Mouse (Mus musculus) spleen, postnatal 4 days (tissue): ENCODE data around the gene Pten.
"Not testable (repeated sequence)": the region's sequence is repeated elsewhere in the genome, so short reads cannot be mapped to it uniquely, and the experiment has no call there.

Source experiments
- DNase-seq, 2 experiments: peaks; one replicate each; pipeline ENCODE4 v3.0.0; 2022; ENCODE audit warnings: low spot score in 2 of 2

Gene Pten

DNA sequence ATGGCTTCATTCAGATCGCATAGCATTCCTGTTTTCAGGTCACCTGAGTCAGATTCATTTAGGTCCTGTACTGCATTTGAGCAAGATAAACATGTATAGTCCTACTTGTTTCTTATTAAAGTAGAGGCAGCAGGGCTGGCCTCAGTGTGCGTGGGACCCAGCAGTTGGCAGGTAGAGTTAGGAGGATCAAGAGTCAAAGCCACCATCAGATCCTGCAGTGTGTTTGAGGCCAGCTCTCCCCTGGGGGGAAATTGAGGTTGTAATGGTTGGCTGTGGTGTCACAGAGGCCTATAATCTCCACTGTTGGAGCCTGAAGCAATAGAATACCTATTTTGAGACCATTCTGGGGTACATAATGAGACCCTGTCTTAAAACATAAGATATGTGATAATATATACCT, 50.3 kb downstream of the Pten start:
- DNase-seq, result no peak

DNA sequence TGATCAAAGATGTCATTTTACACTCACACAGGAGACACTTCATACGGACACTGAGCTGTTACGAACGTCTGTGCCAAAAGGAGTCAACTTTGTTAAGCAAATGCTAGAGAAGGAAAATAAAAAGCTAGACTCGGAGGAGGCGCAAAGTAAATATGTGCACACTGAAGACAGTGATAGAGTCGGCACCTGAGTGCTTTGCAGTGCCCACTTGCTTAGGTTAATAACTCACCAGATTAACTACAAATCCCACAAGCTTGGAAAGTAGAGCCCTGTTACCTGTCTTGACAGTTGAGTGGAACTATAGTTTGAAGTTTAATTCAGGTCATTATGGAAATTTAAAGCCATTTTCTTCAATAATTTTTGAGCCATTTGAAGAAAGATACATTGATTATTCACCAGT, 51.4 kb downstream of the Pten start:
- DNase-seq, result no peak

GRCm38 (mm10) chr19:32809117-32809516, 51.8 kb downstream of the Pten start:
- DNase-seq, result no peak

DNA sequence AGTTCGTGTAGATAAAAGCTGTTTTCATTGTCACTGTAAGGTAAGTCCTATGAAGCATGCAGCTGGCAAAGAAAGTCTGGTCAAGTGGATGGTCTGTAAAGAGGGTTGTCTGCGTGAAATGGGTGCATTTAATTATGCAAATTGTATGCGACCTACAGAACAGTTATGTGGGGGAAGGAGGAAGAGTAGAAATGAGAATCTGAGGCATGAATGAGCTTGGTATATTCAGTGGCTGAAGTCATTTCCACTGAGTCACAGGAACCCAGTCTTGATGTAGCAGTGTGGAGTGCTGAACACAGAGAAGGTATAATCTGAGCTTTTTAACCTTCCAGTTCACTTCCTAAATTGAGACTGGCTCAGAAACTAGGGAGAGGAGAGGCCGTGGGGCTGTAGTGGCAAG, 61.5 kb downstream of the Pten start:
- DNase-seq, result no peak

GRCm38 (mm10) chr19:32822959-32823358, 65.7 kb downstream of the Pten start:
- not testable (repeated sequence) for DNase-seq

GRCm38 (mm10) chr19:32826616-32827015, 69.3 kb downstream of the Pten start:
- DNase-seq, result no peak

DNA sequence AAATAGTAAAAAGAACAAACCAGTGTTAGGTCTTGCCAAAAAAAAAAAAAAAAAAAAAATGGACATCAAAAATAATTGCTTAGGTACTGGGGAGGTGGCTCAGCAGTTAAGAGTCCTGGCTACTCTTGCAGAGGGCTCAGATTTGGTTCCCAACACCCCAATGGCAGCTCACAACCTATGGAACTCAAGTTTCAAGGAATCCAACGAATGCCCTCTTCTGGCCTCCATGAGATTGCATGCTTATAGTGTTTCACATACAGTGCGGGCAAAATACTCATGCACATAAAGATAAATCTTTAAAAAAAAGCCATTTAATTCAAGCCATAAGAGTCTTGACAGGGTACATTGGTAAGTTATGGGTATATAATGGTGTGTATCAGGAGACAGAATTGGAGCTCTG, 72.6 kb downstream of the Pten start:
- DNase-seq, result no peak

GRCm38 (mm10) chr19:32831286-32831685, 74.0 kb downstream of the Pten start:
- no peak for DNase-seq

GRCm38 (mm10) chr19:32840491-32840890, 83.2 kb downstream of the Pten start:
- no peak for DNase-seq

DNA sequence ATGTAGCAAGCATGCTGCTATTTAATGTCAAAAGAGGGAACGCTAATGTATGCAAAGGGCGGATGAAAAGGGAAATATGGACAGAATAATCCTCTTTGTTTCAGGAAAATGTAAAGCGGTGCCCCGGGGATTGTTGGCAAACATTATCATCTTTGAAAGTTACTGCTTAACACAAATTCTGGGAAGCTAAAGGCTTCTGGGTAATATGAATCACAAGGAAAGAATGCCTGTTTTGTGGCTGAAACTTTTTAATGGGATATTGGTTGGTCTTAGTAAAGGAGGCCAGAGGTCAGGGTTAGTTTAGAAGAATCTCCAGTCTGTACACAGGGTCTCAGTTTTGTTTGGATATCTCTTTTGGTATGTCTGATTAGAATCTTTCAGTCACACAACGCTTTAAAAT, 87.2 kb downstream of the Pten start:
- DNase-seq, result no peak

GRCm38 (mm10) chr19:32848041-32848440, 90.7 kb downstream of the Pten start:
- DNase-seq, result no peak

DNA sequence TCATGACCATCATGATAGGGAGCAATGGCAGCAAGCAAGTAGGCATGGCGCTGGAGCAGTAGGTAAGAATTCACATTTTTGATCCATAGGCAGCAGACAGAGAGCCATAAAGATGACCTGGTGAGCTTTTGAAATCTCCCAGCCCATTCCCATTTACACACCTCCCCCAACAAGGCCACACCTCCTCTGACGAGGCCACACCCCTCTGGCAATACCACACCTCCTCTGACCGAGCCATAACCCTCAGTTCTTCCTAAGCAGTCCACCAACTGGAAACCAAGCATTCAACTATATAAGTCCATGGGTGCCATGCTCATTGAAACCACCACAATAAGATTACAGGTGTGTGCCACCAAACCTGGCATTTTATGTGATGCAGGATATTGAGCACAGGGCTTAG, 95.0 kb downstream of the Pten start:
- no peak for DNase-seq

DNA sequence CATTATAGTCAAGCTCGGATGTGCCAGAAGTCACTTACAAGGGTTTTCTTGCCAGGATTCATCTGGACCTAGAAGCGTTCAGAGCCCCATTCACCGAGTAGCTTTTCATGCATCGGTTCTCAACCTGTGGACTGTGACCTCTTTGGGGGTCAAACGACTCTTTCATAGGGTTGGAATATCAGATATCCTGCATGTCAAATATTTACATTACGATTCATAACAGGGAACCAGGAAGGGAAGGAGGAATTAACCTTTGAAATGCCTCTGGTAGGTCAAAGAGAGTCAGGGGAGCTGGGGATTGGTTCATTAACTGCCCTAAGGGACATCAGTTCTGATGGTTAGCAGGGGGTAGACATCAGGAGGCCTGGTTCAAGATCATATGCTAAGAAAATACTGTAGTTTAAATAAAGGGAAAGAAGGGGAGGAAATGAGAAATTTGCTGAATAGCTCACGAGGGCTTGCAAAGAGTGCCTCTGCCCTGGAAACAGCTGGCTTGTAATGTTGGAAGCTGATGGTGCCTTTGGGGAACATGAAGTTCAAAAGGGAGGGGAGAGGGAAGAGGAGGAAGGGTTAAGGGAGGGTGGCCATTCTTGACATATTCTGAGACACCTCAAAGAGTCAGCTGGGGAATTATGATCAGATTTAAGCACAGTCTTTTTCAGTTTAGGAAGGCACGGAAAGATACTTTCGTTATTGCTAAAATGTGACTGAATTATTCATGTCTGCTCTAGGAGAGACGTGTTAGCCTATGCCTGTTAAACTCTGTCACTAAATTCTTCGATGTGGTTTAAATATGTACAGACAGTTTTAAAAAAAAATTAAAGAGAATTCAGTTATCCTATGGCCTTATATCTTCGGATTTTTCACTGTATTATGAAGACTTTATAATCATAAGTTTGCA, 104.6 kb downstream of the Pten start:
- no peak for DNase-seq

DNA sequence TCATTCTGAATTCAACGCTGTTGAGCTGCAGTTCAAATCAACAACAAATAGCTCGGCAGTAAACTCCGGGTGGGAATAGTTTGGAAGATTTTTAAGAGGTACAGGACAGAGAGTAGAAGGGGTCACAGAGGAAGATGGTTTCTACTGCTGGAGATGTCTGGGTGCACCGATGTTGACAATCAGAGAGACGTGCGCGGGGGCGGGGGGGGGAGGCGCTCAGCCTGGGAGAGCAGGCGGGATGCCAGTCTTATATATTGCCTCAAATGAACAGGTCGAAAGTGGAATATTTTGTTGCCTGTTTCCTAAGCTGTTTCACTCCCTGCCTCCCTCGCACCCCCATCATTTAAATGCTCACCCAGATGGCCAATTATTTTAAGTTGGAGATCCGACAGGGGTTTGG, 109.5 kb downstream of the Pten start:
- no peak for DNase-seq

DNA sequence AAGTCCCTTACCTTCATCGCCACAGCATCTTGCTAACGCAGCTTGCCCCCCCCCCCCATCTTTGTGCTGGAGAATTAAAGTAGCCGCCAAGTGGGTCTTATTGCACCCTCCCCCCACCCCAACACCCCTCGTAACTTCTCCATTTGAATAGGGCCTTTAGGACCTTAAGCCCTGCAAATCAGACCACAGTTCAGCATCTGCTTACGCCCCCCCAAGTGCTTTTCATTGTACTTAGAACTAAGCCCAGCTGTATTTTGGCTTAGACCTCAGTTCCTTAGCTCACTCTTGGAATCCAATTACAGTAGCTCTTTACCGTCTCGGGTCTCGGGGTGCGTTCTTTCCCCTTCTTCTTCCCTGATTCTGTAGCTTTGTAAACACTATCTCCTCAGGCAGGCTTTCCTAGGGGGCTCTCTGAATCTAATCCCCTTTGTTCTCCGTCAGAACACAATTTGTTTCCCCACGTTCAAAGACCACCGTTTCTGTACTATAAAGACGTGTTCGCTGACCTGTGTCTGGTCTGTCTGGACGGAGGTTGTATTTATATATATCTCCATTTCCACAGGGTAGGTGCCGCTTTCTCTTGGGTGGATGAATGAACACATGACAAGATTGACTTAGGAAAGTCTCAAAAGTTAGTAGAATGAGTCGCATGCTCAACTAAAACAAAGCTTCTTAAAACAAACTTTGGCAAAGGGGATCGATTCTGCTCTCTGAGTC, 110.0 kb downstream of the Pten start:
- DNase-seq, result no peak

DNA sequence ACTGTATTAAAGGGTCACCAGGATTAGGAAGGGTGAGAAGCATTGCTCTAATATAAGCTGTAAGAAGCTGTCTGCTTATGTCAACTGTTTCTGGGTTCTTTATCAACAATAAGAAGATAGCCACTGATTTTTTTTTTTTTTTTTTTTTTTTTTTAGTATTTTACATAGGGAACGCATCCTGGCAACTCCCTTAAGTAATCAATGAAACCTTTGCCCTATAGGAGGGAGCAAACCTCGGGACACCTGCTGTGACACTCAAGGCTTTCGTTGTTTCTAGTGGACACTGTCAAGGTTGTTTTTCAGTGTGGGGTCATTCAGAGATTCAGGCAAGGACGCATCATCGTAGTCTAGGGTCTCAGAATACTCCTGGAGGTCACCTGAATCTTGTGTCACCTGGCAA, 111.3 kb downstream of the Pten start:
- DNase-seq, result no peak

GRCm38 (mm10) chr19:32869053-32869680, 111.9 kb downstream of the Pten start:
- no peak for DNase-seq

- no peak for DNase-seq
Measured at GRCm38 (mm10) chr19:32873904-32874637, 116.8 kb downstream of the Pten start.
